8 mouse cellular contexts compared by ENCODE assay signal in the genomic region with DNA sequence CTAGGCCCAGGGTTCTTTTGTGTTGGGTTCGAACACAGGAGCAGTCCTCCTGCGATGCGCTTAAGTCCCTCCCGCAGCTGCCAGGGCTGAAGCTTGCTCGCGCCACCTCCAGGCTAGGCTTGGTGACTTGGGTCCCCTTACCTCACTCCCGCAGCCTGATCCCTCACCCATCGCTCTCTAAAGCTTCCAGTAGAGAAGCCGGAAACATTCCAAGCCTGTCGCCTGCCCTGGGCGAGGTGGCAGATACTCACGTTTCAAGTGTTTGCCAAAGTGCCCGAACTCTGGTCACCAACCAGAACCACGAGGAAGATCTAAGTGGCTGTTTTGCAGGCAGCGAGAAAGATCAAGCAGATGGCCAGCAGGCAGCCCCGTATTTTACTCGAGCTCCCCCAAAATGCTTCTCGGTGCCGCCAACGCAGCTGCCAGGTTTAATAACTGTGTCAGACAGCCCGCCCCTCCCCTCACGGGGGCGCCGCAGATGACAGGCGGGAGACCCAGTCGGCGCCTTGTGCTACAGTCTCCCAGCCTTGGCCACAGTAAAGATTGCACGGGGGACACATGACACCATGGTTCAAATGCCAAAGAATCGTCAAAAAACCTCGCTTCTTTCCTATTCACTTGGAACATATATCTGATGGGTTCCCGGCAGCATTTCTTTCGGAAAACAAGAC. TPM values are rescaled to one million over a fixed set of nuclear protein-coding genes. Genes with fewer than 3 reads are reported as not detected.
DNase-seq lines count a peak whose midpoint lies in the region; ATAC-seq and TF ChIP-seq lines count a peak whose summit lies in the region.

No protein-coding gene starts in this region.

- WGBS in spleen, adult 2 months, result 3% methylated on average over 32 of the region's 32 CpGs
- under 1% methylated on average over 32 of the region's 32 CpGs for WGBS in embryonic facial prominence, embryonic 12.5 days
- 1% methylated on average over 32 of the region's 32 CpGs for WGBS in heart, embryonic 16.5 days
- 1% methylated on average over 32 of the region's 32 CpGs for WGBS in liver, embryonic 11.5 days

- no peaks in the 10 kb centered on the region for H3K9me3 ChIP-seq in embryonic facial prominence, embryonic 12.5 days
- peaks cover 5% of the 10 kb centered on the region; the same call in 1 of the 2 replicates for H3K9me3 ChIP-seq in heart, embryonic 16.5 days (replicated peaks; ENCODE audit: control insufficient read depth, low read length)
- H3K9me3 ChIP-seq in liver, embryonic 11.5 days (ENCODE audit: control insufficient read depth, low read length), result no peaks in the 10 kb centered on the region

- no peak for TF ChIP-seq POLR2A in spleen, adult 2 months (IDR thresholded peaks at IDR 0.05; ENCODE audit: low read depth, low read length)
- TF ChIP-seq POLR2A in myocyte (IDR thresholded peaks at IDR 0.05; ENCODE audit: insufficient read length, low read depth), result no peak

- peak overlapping the region; percentile 39; the same call in 1 of the 2 replicates for H3K9ac ChIP-seq in embryonic facial prominence, embryonic 12.5 days
- peak overlapping the region; percentile 61 for H3K9ac ChIP-seq in heart, embryonic 16.5 days (ENCODE audit: low read length)
- H3K9ac ChIP-seq in liver, embryonic 11.5 days (ENCODE audit: low read depth, low read length), result no peak overlapping the region

- H3K4me2 ChIP-seq in embryonic facial prominence, embryonic 12.5 days (replicated peaks), result peak overlapping the region; percentile 68
- peak overlapping the region; percentile 96 for H3K4me2 ChIP-seq in heart, embryonic 16.5 days (ENCODE audit: low read depth, low read length)
- peak overlapping the region; percentile 63 for H3K4me2 ChIP-seq in liver, embryonic 11.5 days
- peak overlapping the region; percentile 71 for H3K4me2 ChIP-seq in myocyte (ENCODE audit: low read depth)

- no peaks in the 10 kb centered on the region for H3K79me2 ChIP-seq in myocyte (ENCODE audit: control insufficient read depth, insufficient read depth)

- no peaks in the 10 kb centered on the region; the same call in 1 of the 2 replicates for H3K4me1 ChIP-seq in spleen, adult 2 months (ENCODE audit: control insufficient read depth, insufficient read depth, insufficient read length)
- peaks cover 17% of the 10 kb centered on the region for H3K4me1 ChIP-seq in embryonic facial prominence, embryonic 12.5 days
- peaks cover 8% of the 10 kb centered on the region for H3K4me1 ChIP-seq in heart, embryonic 16.5 days (ENCODE audit: control insufficient read depth, insufficient read depth, low read length)
- peaks cover 9% of the 10 kb centered on the region; the same call in 1 of the 2 replicates for H3K4me1 ChIP-seq in liver, embryonic 11.5 days (replicated peaks; ENCODE audit: control insufficient read depth, insufficient read depth, low read length)

- peak in 1 of 2 experiments; percentile 11 for DNase-seq in spleen, adult 2 months (ENCODE audit: low read depth in 1 of 2, low spot score in 2 of 2)
- no peak for DNase-seq in spleen, adult 12 weeks (ENCODE audit: low spot score)
- DNase-seq in kidney, postnatal 25 days, result peak; percentile 52 to 72
- peak; percentile 53 for DNase-seq in liver, embryonic 11.5 days (ENCODE audit: low spot score)
- DNase-seq in thymus, postnatal 14 days, result peak; percentile 53

- H3K36me3 ChIP-seq in spleen, adult 2 months (ENCODE audit: control insufficient read depth, insufficient read depth, low read length), result no peaks in the 10 kb centered on the region
- H3K36me3 ChIP-seq in embryonic facial prominence, embryonic 12.5 days, result no peaks in the 10 kb centered on the region
- H3K36me3 ChIP-seq in heart, embryonic 16.5 days (ENCODE audit: control insufficient read depth, insufficient read depth), result no peaks in the 10 kb centered on the region
- H3K36me3 ChIP-seq in liver, embryonic 11.5 days (ENCODE audit: control insufficient read depth, insufficient read depth, low read length), result no peaks in the 10 kb centered on the region
- H3K36me3 ChIP-seq in myocyte (ENCODE audit: control insufficient read depth, insufficient read depth), result no peaks in the 10 kb centered on the region

- TF ChIP-seq CTCF in spleen, adult 2 months (IDR thresholded peaks at IDR 0.05; ENCODE audit: extremely low read depth, insufficient read depth, insufficient read length, insufficient replicate concordance), result no peak

- ATAC-seq in embryonic facial prominence, embryonic 12.5 days (ENCODE audit: insufficient number of reproducible peaks, insufficient read depth, low FRiP score, low TSS enrichment), result no peak
- no peak for ATAC-seq in heart, embryonic 16.5 days (replicated peaks; ENCODE audit: extremely low read depth, insufficient read depth, low FRiP score)
- ATAC-seq in liver, embryonic 11.5 days (replicated peaks; ENCODE audit: low FRiP score), result no peak; the same call in 1 of the 2 replicates

- no peaks in the 10 kb centered on the region; the same call in 1 of the 2 replicates for H3K27me3 ChIP-seq in spleen, adult 2 months (ENCODE audit: control insufficient read depth, insufficient read depth, low read length)
- peaks cover 38% of the 10 kb centered on the region for H3K27me3 ChIP-seq in embryonic facial prominence, embryonic 12.5 days
- peaks cover 34% of the 10 kb centered on the region for H3K27me3 ChIP-seq in heart, embryonic 16.5 days (ENCODE audit: control insufficient read depth, insufficient read depth, low read length)
- H3K27me3 ChIP-seq in liver, embryonic 11.5 days (replicated peaks; ENCODE audit: control insufficient read depth, insufficient read depth, low read length), result peaks cover 45% of the 10 kb centered on the region
- no peaks in the 10 kb centered on the region for H3K27me3 ChIP-seq in myocyte (ENCODE audit: control insufficient read depth, insufficient read depth, insufficient read length)

- peak overlapping the region; percentile 31; the same call in 1 of the 2 replicates for H3K4me3 ChIP-seq in spleen, adult 2 months (ENCODE audit: extremely low read depth, insufficient read depth, insufficient read length)
- H3K4me3 ChIP-seq in embryonic facial prominence, embryonic 12.5 days, result peak overlapping the region; percentile 33
- H3K4me3 ChIP-seq in heart, embryonic 16.5 days (ENCODE audit: low read length), result peak overlapping the region; percentile 56
- H3K4me3 ChIP-seq in liver, embryonic 11.5 days (ENCODE audit: low read depth, low read length), result peak overlapping the region; percentile 30
- peak overlapping the region; percentile 8 for H3K4me3 ChIP-seq in myocyte

- no peak overlapping the region for H3K27ac ChIP-seq in spleen, adult 2 months (ENCODE audit: insufficient read depth, low read length)
- H3K27ac ChIP-seq in embryonic facial prominence, embryonic 12.5 days, result no peak overlapping the region
- no peak overlapping the region for H3K27ac ChIP-seq in heart, embryonic 16.5 days (ENCODE audit: low read length)
- no peak overlapping the region for H3K27ac ChIP-seq in liver, embryonic 11.5 days (ENCODE audit: low read depth, low read length)

- no peak overlapping the region for H3ac ChIP-seq in myocyte (ENCODE audit: control insufficient read depth, insufficient read length)

TF ChIP-seq in myocyte, 11 proteins besides CTCF, POLR2A, EP300 and RAD21:
- no peak for TF ChIP-seq SRF (IDR thresholded peaks at IDR 0.05; ENCODE audit: control insufficient read depth, insufficient read length, low read depth)
- peak in 1 of 3 experiments; percentile 7 for TF ChIP-seq MYOD1 (IDR thresholded peaks at IDR 0.05; ENCODE audit: control insufficient read depth in 1 of 3, insufficient read length in 2 of 3, low read depth in 2 of 3)
- no peak for TF ChIP-seq TCF12 (IDR thresholded peaks at IDR 0.05; ENCODE audit: insufficient read depth, poor library complexity, severe bottlenecking)

RNA-seq across cellular contexts. Expression of gene Trim2, which starts 2.2 kb away (rescaled TPM):
- polyA plus RNA-seq in spleen, adult 2 months (2012; rRNA removed), result 5.7 and 7.2 TPM in 2 replicates
- 38.2 and 39.2 TPM in 2 replicates for polyA plus RNA-seq in embryonic facial prominence, embryonic 12.5 days (2016; fragmentation: Nextera tagmentation; extraction: Ambion mirVana)
- 8.7 and 10.1 TPM in 2 replicates for polyA plus RNA-seq in heart, embryonic 16.5 days (2015; fragmentation: Nextera tagmentation; extraction: Ambion mirVana)
- polyA plus RNA-seq in liver, embryonic 11.5 days (2014; fragmentation: Nextera tagmentation; extraction: Ambion mirVana), result 7.7 and 8.2 TPM in 2 replicates
- 3.2 TPM for polyA plus RNA-seq in myocyte (2012; fragmentation: generic; extraction: Trizol)
